Mouse (Mus musculus): ENCODE results near the gene Svop.

Svop gene

GRCm38 (mm10) chr5:114106391-114106935, 15.1 kb upstream of the Svop start:
- DNase-seq (ENCODE audit: low read depth, low spot score), result no peak

GRCm38 (mm10) chr5:114102807-114103206, 11.4 kb upstream of the Svop start:
- no peak for DNase-seq (ENCODE audit: low read depth, low spot score)

- no peak for DNase-seq (ENCODE audit: low read depth, low spot score)
Observed at GRCm38 (mm10) chr5:114101873-114102272, 10.5 kb upstream of the Svop start.

GRCm38 (mm10) chr5:114100390-114101099, 9.2 kb upstream of the Svop start:
- peak; percentile 6 for DNase-seq (ENCODE audit: low read depth, low spot score)

GRCm38 (mm10) chr5:114099709-114100389, 8.5 kb upstream of the Svop start:
- DNase-seq (ENCODE audit: low read depth, low spot score), result peak; percentile 90

GRCm38 (mm10) chr5:114090421-114091013, 853 bp downstream of the Svop start:
- DNase-seq (ENCODE audit: low read depth, low spot score), result no peak

- DNase-seq (ENCODE audit: low read depth, low spot score), result no peak
Observed at GRCm38 (mm10) chr5:114087875-114088480, 3.4 kb downstream of the Svop start.

- DNase-seq (ENCODE audit: low read depth, low spot score), result no peak
Observed at GRCm38 (mm10) chr5:114085501-114085900, 5.9 kb downstream of the Svop start.

- DNase-seq (ENCODE audit: low read depth, low spot score), result no peak
Observed at GRCm38 (mm10) chr5:114077009-114077408, 14.4 kb downstream of the Svop start.

GRCm38 (mm10) chr5:114072262-114072661, 19.1 kb downstream of the Svop start:
- DNase-seq (ENCODE audit: low read depth, low spot score), result no peak

- DNase-seq (ENCODE audit: low read depth, low spot score), result no peak
Observed at GRCm38 (mm10) chr5:114070858-114071257, 20.5 kb downstream of the Svop start.

- DNase-seq (ENCODE audit: low read depth, low spot score), result no peak
Observed at GRCm38 (mm10) chr5:114067982-114068381, 23.4 kb downstream of the Svop start.

GRCm38 (mm10) chr5:114067543-114067942, 23.8 kb downstream of the Svop start:
- no peak for DNase-seq (ENCODE audit: low read depth, low spot score)

GRCm38 (mm10) chr5:114066601-114067000, 24.8 kb downstream of the Svop start:
- no peak for DNase-seq (ENCODE audit: low read depth, low spot score)

GRCm38 (mm10) chr5:114065161-114065560, 26.2 kb downstream of the Svop start, which contains the start of gene Usp30:
Usp30 (plus strand) TSS chr5:114065461.
- no peak for DNase-seq (ENCODE audit: low read depth, low spot score)

GRCm38 (mm10) chr5:114063958-114064357, 27.4 kb downstream of the Svop start:
- DNase-seq (ENCODE audit: low read depth, low spot score), result no peak

GRCm38 (mm10) chr5:114061675-114062074, 29.7 kb downstream of the Svop start:
- no peak for DNase-seq (ENCODE audit: low read depth, low spot score)

- DNase-seq (ENCODE audit: low read depth, low spot score), result no peak
Observed at GRCm38 (mm10) chr5:114057129-114057731, 34.1 kb downstream of the Svop start.

GRCm38 (mm10) chr5:114052246-114052761, 39.1 kb downstream of the Svop start:
- DNase-seq (ENCODE audit: low read depth, low spot score), result peak; percentile 33

- no peak for DNase-seq (ENCODE audit: low read depth, low spot score)
Observed at GRCm38 (mm10) chr5:114048731-114049308, 42.5 kb downstream of the Svop start.

GRCm38 (mm10) chr5:114047182-114047581, 44.2 kb downstream of the Svop start:
- DNase-seq (ENCODE audit: low read depth, low spot score), result no peak

All from CD4-positive helper T cell, adult 2 months (primary cell).